Mouse (Mus musculus): ENCODE measurements at regions not wholly inside any gene's neighbourhood (a gene's known extent, or its start where the extent isn't known, plus 50 kb on each side); places are given as distances from the start of the nearest gene placed in this dataset.

DNA sequence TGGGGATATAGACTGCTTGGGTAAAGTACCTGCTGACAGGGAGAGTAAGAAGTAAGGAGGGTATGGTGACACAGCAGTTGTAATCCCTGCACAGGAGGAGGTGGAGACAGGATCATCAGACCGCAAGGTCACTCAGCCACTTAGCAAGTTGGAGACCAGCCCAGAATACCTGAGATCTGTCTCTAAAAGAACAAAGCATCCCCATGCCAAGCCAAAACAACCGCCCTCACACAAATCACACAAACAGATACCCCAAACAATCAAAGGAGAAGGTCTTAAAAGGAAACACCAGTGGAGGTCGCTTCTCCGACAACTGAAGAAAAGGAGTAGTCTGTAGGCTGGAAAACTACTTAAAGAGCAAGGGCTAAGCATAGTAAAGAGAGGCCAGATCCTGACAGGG lies 86.0 kb downstream of the Smim20 start:
- TF ChIP-seq ETS1 (IDR thresholded peaks at IDR 0.05; ENCODE audit: low read depth, low read length) (no peak), NRF1 (IDR thresholded peaks at IDR 0.05; ENCODE audit: insufficient read depth, low read depth, low read length, poor library complexity, severe bottlenecking) (no peak), CTCF (IDR thresholded peaks at IDR 0.05 in 2 of 3, conservative IDR thresholded peaks at IDR 0.05 in 1 of 3; ENCODE audit: control insufficient read depth in 1 of 3, insufficient read depth in 1 of 3, low read depth in 2 of 3, low read length in 3 of 3, poor library complexity in 1 of 3, severe bottlenecking in 1 of 3) (no peak), NELFE (IDR thresholded peaks at IDR 0.05; ENCODE audit: low read depth, low read length) (no peak), UBTF (IDR thresholded peaks at IDR 0.05; ENCODE audit: borderline replicate concordance, insufficient read depth, low read depth, low read length) (no peak), TCF12 (IDR thresholded peaks at IDR 0.05; ENCODE audit: low read depth, low read length) (no peak), POLR2A (IDR thresholded peaks at IDR 0.05; ENCODE audit: control insufficient read depth in 1 of 2, insufficient read depth in 1 of 2, low read depth in 1 of 2, low read length in 2 of 2, poor library complexity in 1 of 2) (no peak), CHD2 (IDR thresholded peaks at IDR 0.05; ENCODE audit: low read length) (no peak), BHLHE40 (IDR thresholded peaks at IDR 0.05; ENCODE audit: borderline replicate concordance, low read depth, low read length) (no peak), HCFC1 (IDR thresholded peaks at IDR 0.05; ENCODE audit: low read depth, low read length) (no peak), MEF2A (IDR thresholded peaks at IDR 0.05; ENCODE audit: extremely low read depth, insufficient replicate concordance, low read depth, low read length, poor library complexity, severe bottlenecking) (no peak), MAZ (IDR thresholded peaks at IDR 0.05; ENCODE audit: low read depth, low read length) (no peak), SIN3A (IDR thresholded peaks at IDR 0.05; ENCODE audit: low read length) (no peak), CHD1 (IDR thresholded peaks at IDR 0.05; ENCODE audit: low read depth, low read length) (no peak), USF1 (IDR thresholded peaks at IDR 0.05; ENCODE audit: low read depth, low read length) (no peak), ZC3H11A (IDR thresholded peaks at IDR 0.05; ENCODE audit: low read depth, low read length) (no peak), USF2 (IDR thresholded peaks at IDR 0.05; ENCODE audit: borderline replicate concordance in 1 of 2, insufficient read depth in 1 of 2, low read depth in 1 of 2, low read length in 2 of 2) (no peak)
- Histone ChIP-seq H3K4me3 (ENCODE audit: control insufficient read depth in 1 of 2, insufficient read depth in 1 of 2, low read depth in 2 of 2, low read length in 2 of 2) (no peak overlapping the region), H3K79me2 (ENCODE audit: control insufficient read depth, insufficient read depth, low read length, poor library complexity) (no peaks in the 10 kb centered on the region), H3K27me3 (ENCODE audit: control insufficient read depth in 1 of 2, insufficient read depth in 2 of 2, low read length in 2 of 2) (no peaks in the 10 kb centered on the region), H3K36me3 (ENCODE audit: control insufficient read depth in 1 of 2, insufficient read depth in 2 of 2, low read length in 2 of 2) (no peaks in the 10 kb centered on the region), H3K4me1 (ENCODE audit: control insufficient read depth in 1 of 2, insufficient read depth in 2 of 2, low read length in 2 of 2) (no peaks in the 10 kb centered on the region), H3K9me3 (replicated peaks; ENCODE audit: insufficient read depth, low read length) (no peaks in the 10 kb centered on the region), H3K27ac (ENCODE audit: control insufficient read depth, low read depth, low read length) (no peak overlapping the region), H3K9ac (ENCODE audit: control insufficient read depth, low read depth, low read length, poor library complexity, severe bottlenecking) (no peak overlapping the region)
- no peak for DNase-seq (ENCODE audit: low read depth, low spot score)

DNA sequence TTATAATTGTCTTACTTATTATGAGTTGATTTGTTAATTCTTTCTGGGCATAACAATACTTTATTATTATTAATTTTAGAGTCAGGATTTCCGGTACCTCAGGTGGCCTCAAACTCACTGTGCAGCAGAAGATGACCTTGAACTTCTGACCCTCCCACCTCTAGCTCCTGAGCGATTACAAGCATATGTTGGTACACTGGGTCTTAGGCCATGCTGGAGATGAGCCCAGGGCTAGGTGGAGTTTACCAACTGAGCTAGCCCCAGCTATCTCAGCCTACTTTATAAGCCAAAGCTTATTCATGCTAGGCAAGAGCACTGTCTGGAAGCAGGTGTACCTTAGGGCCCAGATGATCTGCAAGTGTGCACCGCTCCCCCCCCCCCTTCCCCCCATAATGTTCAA lies 87.4 kb downstream of the Smim20 start:
- H3K9ac ChIP-seq (ENCODE audit: control insufficient read depth, low read depth, low read length, poor library complexity, severe bottlenecking): no peak overlapping the region
- H3K36me3 ChIP-seq (ENCODE audit: control insufficient read depth in 1 of 2, insufficient read depth in 2 of 2, low read length in 2 of 2): no peaks in the 10 kb centered on the region
- H3K27ac ChIP-seq (ENCODE audit: control insufficient read depth, low read depth, low read length): no peak overlapping the region
- no peak for DNase-seq (ENCODE audit: low read depth, low spot score)
- H3K79me2 ChIP-seq (ENCODE audit: control insufficient read depth, insufficient read depth, low read length, poor library complexity): no peaks in the 10 kb centered on the region
- TF ChIP-seq CTCF (IDR thresholded peaks at IDR 0.05 in 2 of 3, conservative IDR thresholded peaks at IDR 0.05 in 1 of 3; ENCODE audit: control insufficient read depth in 1 of 3, insufficient read depth in 1 of 3, low read depth in 2 of 3, low read length in 3 of 3, poor library complexity in 1 of 3, severe bottlenecking in 1 of 3) (no peak), MYB (IDR thresholded peaks at IDR 0.05; ENCODE audit: low read depth, low read length) (no peak), USF2 (IDR thresholded peaks at IDR 0.05; ENCODE audit: borderline replicate concordance in 1 of 2, insufficient read depth in 1 of 2, low read depth in 1 of 2, low read length in 2 of 2) (no peak), GABPA (IDR thresholded peaks at IDR 0.05; ENCODE audit: low read depth, low read length) (no peak), HCFC1 (IDR thresholded peaks at IDR 0.05; ENCODE audit: low read depth, low read length) (no peak), CHD2 (IDR thresholded peaks at IDR 0.05; ENCODE audit: low read length) (no peak), MAFK (IDR thresholded peaks at IDR 0.05; ENCODE audit: borderline replicate concordance, low read depth, low read length) (no peak), BHLHE40 (IDR thresholded peaks at IDR 0.05; ENCODE audit: borderline replicate concordance, low read depth, low read length) (no peak), ETS1 (IDR thresholded peaks at IDR 0.05; ENCODE audit: low read depth, low read length) (no peak), POLR2AphosphoS2 (IDR thresholded peaks at IDR 0.05; ENCODE audit: low read length) (no peak), TBP (IDR thresholded peaks at IDR 0.05; ENCODE audit: low read depth, low read length) (no peak), UBTF (IDR thresholded peaks at IDR 0.05; ENCODE audit: borderline replicate concordance, insufficient read depth, low read depth, low read length) (no peak), POLR2AphosphoS5 (IDR thresholded peaks at IDR 0.05; ENCODE audit: borderline replicate concordance, low read depth, low read length) (no peak), RAD21 (IDR thresholded peaks at IDR 0.05; ENCODE audit: low read depth, low read length) (no peak)
- no peak overlapping the region for H3K4me3 ChIP-seq (ENCODE audit: control insufficient read depth in 1 of 2, insufficient read depth in 1 of 2, low read depth in 2 of 2, low read length in 2 of 2)
- no peaks in the 10 kb centered on the region for H3K27me3 ChIP-seq (ENCODE audit: control insufficient read depth in 1 of 2, insufficient read depth in 2 of 2, low read length in 2 of 2)
- no peaks in the 10 kb centered on the region for H3K4me1 ChIP-seq (ENCODE audit: control insufficient read depth in 1 of 2, insufficient read depth in 2 of 2, low read length in 2 of 2)
- H3K9me3 ChIP-seq (replicated peaks; ENCODE audit: insufficient read depth, low read length): no peaks in the 10 kb centered on the region

All from MEL (cell line).